Mouse (Mus musculus): ENCODE measurements around the gene Gm5065.

Gm5065 gene

GRCm38 (mm10) chr7:5350237-5350636 lies at the start of gene Gm5065:
Gene Gm5065, plus strand, starts transcription at chr7:5350537.
- DNase-seq (ENCODE audit: low spot score in 2 of 2), result no peak

- DNase-seq (ENCODE audit: low spot score in 2 of 2), result no peak
Measured at GRCm38 (mm10) chr7:5327511-5327910, 22.8 kb upstream of the Gm5065 start.

- DNase-seq (ENCODE audit: low spot score in 2 of 2), result no peak
Measured at GRCm38 (mm10) chr7:5350935-5351334, 598 bp downstream of the Gm5065 start, which contains the start of gene Nlrp2. Gene Nlrp2, minus strand, starts transcription at chr7:5351035.

GRCm38 (mm10) chr7:5363599-5363998 lies 13.3 kb downstream of the Gm5065 start:
- DNase-seq (ENCODE audit: low spot score in 2 of 2), result no peak

- no peak for DNase-seq (ENCODE audit: low spot score in 2 of 2)
Measured at GRCm38 (mm10) chr7:5366724-5367123, 16.4 kb downstream of the Gm5065 start.

- no peak for DNase-seq (ENCODE audit: low spot score in 2 of 2)
Measured at GRCm38 (mm10) chr7:5406201-5406600, 55.9 kb downstream of the Gm5065 start.

All from left cerebral cortex, adult 9 months (tissue).